Mouse (Mus musculus) heart, postnatal 25 days (tissue): Measurements from ENCODE around the gene Slc22a23. TPM values are rescaled to one million over a fixed set of nuclear protein-coding genes. Genes with fewer than 3 reads are reported as not detected.

Experiments
- DNase-seq: peaks from one replicate; pipeline ENCODE4 v3.0.0; 2022; ENCODE audit warnings: low spot score
- intact Hi-C: fragments of 180-260 bp; cut with DNase I; formaldehyde crosslinking; loops from one replicate; pipeline ENCODE4 v1.15.1; 2025
- total RNA-seq, 2 experiments: library from RNA; stranded (reverse); gene quantifications; 2 replicates each; pipeline ENCODE4 v1.2.3; 2021

Gene Slc22a23
- total RNA-seq, 2 experiments from 2014 or later, result 8.6 to 10.7 TPM

- intact Hi-C loops, result no loop called here
- DNase-seq, result no peak
Observed at GRCm38 (mm10) chr13:34207714-34208470, 137.1 kb downstream of the Slc22a23 start.

- intact Hi-C loops, result no loop called here
- DNase-seq, result no peak
Observed at GRCm38 (mm10) chr13:34205216-34205615, 139.8 kb downstream of the Slc22a23 start.

- intact Hi-C loops, result no loop called here
- DNase-seq, result no peak
Observed at GRCm38 (mm10) chr13:34195676-34196075, 149.3 kb downstream of the Slc22a23 start.

- DNase-seq, result no peak
- intact Hi-C loops, result loop anchor here (2.0 kb wide), 1 partner anchor 151 kb away; the partner anchor contains the start of gene Slc22a23
Observed at GRCm38 (mm10) chr13:34193384-34193783, 151.6 kb downstream of the Slc22a23 start.

GRCm38 (mm10) chr13:34192414-34193191 lies 152.4 kb downstream of the Slc22a23 start:
- intact Hi-C loops, result loop anchor here (2.0 kb wide), 1 partner anchor 152 kb away; the partner anchor contains the start of gene Slc22a23
- no peak for DNase-seq

GRCm38 (mm10) chr13:34187571-34187970 lies 157.4 kb downstream of the Slc22a23 start:
- peak; percentile 30 for DNase-seq
- intact Hi-C loops, result loop anchor here (1.0 to 10.0 kb wide), 4 partner anchors 158 to 677 kb away; partner anchors contain the start of gene Slc22a23

- intact Hi-C loops, result loop anchor here (10.0 kb wide), 1 partner anchor 609 kb away; no protein-coding TSS in a partner anchor
- no peak for DNase-seq
Observed at GRCm38 (mm10) chr13:34185371-34185770, 159.6 kb downstream of the Slc22a23 start.

- no peak for DNase-seq
- intact Hi-C loops, result loop anchor here (10.0 kb wide), 1 partner anchor 613 kb away; no protein-coding TSS in a partner anchor
Observed at GRCm38 (mm10) chr13:34181624-34182023, 163.4 kb downstream of the Slc22a23 start.

GRCm38 (mm10) chr13:34174025-34174424 lies 171.0 kb downstream of the Slc22a23 start:
- intact Hi-C loops, result no loop called here

GRCm38 (mm10) chr13:34163304-34163975 lies 181.5 kb downstream of the Slc22a23 start:
- no peak for DNase-seq
- intact Hi-C loops, result no loop called here

More at GRCm38 (mm10) chr13:34174025-34174424, 171.0 kb downstream of the Slc22a23 start:
- DNase-seq, result no peak

- intact Hi-C loops, result no loop called here
- peak; percentile 84 for DNase-seq
Observed at GRCm38 (mm10) chr13:34162491-34163303, 182.3 kb downstream of the Slc22a23 start, which contains the start of gene Psmg4. Gene Psmg4, plus strand, starts transcription at chr13:34162964.

- DNase-seq, result no peak
- intact Hi-C loops, result no loop called here
Observed at GRCm38 (mm10) chr13:34159926-34160325, 185.1 kb downstream of the Slc22a23 start.

- DNase-seq, result no peak
- intact Hi-C loops, result no loop called here
Observed at GRCm38 (mm10) chr13:34157596-34158157, 187.3 kb downstream of the Slc22a23 start.

GRCm38 (mm10) chr13:34156840-34157185 lies 188.2 kb downstream of the Slc22a23 start:
- no peak for DNase-seq
- intact Hi-C loops, result no loop called here

- no peak for DNase-seq
- intact Hi-C loops, result no loop called here
Observed at GRCm38 (mm10) chr13:34156133-34156839, 188.7 kb downstream of the Slc22a23 start.

GRCm38 (mm10) chr13:34154931-34155272 lies 190.1 kb downstream of the Slc22a23 start:
- no peak for DNase-seq

GRCm38 (mm10) chr13:34154217-34154930 lies 190.6 kb downstream of the Slc22a23 start:
- intact Hi-C loops, result loop anchor here (1.0 kb wide), 2 partner anchors 76 to 108 kb away; partner anchors contain the start of gene Tubb2a
- DNase-seq, result peak; percentile 43

More at GRCm38 (mm10) chr13:34154931-34155272, 190.1 kb downstream of the Slc22a23 start:
- intact Hi-C loops, result loop anchor here (1.0 kb wide), 2 partner anchors 77 to 109 kb away; partner anchors contain the start of gene Tubb2a
